Mouse (Mus musculus) intestine, embryonic 16.5 days (tissue): ENCODE measurements around the gene Rec114. TPM values are rescaled to one million over a fixed set of nuclear protein-coding genes. Genes with fewer than 3 reads are reported as not detected.

Experiments used
- ATAC-seq: fragments of 200-750 bp; cut with Nextera tagmentation; 2 replicates; pipeline ENCODE4 v1.8.0; 2017; ENCODE audit warnings: moderate TSS enrichment, moderate library complexity
- H3K27ac ChIP-seq: fragments of 300-500 bp; sonication (generic); 2 replicates; pipeline ENCODE4 v1.5.1; 2014; ENCODE audit warnings: mild to moderate bottlenecking, low read length
- H3K27me3 ChIP-seq: fragments of 300-500 bp; sonication (generic); replicated peaks from 2 replicates; pipeline ENCODE4 v1.6.1; 2014; ENCODE audit warnings: low read length, control low read depth, mixed read lengths; ENCODE audit not compliant: control insufficient read depth, insufficient read depth
- H3K36me3 ChIP-seq: fragments of 300-500 bp; sonication (generic); 2 replicates; pipeline ENCODE4 v1.6.1; 2014; ENCODE audit warnings: low read length, control low read depth; ENCODE audit not compliant: control insufficient read depth, insufficient read depth
- H3K4me1 ChIP-seq: fragments of 300-500 bp; sonication (generic); 2 replicates; pipeline ENCODE4 v1.6.1; 2014; ENCODE audit warnings: low read length, control low read depth, mixed read lengths; ENCODE audit not compliant: control insufficient read depth, insufficient read depth
- H3K4me2 ChIP-seq: fragments of 300-500 bp; sonication (generic); 2 replicates; pipeline ENCODE4 v1.6.1; 2014; ENCODE audit warnings: low read depth, low read length, control low read depth
- H3K4me3 ChIP-seq: fragments of 300-500 bp; sonication (generic); 2 replicates; pipeline ENCODE4 v1.5.1; 2014; ENCODE audit warnings: mild to moderate bottlenecking, low read length
- H3K9ac ChIP-seq: fragments of 300-500 bp; sonication (generic); 2 replicates; pipeline ENCODE4 v1.6.1; 2014; ENCODE audit warnings: low read depth, low read length
- H3K9me3 ChIP-seq: fragments of 300-500 bp; sonication (generic); 2 replicates; pipeline ENCODE4 v1.6.1; 2016; ENCODE audit warnings: low read length, control low read depth; ENCODE audit not compliant: control insufficient read depth
- WGBS: fragments of 180-500 bp; shearing (Covaris S2); extraction: QIAGEN DNeasy Blood & Tissue Kit; methylation state at CpG from one replicate; pipeline ENCODE4 v1.1.7; 2014; 5-methylcytosine and 5-hydroxymethylcytosine counted together
- polyA plus RNA-seq: library from polyadenylated mRNA; unstranded; fragments of >200 nt; fragmentation: Nextera tagmentation; extraction: Ambion mirVana; gene quantifications from 2 replicates; pipeline ENCODE4 v1.2.1, GENCODE M21; 2015

Rec114 gene
- polyA plus RNA-seq, 1 experiment from 2014 or later, result 1.4 TPM

DNA sequence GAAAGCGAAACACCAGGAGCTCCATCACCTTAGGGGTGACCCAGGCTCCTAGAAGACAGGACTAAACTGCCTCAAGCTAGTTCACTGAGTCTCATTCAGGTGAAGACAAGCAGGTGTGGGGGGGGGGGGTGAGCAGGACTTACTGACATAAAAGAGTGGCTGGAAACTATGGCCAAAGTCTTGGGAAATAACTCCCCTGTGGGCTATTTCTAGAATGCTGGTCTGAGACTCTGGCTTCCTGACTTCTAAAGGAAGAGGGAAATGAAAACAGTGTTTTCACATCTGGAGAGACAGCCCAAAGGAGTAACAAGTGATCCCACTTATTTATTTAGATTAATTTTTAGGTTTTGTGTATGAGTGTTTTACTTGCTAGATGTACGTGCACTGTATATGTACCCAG is 42.0 kb downstream of the Rec114 start:
- ATAC-seq, result no peak
- 77% methylated on average over 2 of the region's 2 CpGs for WGBS

DNA sequence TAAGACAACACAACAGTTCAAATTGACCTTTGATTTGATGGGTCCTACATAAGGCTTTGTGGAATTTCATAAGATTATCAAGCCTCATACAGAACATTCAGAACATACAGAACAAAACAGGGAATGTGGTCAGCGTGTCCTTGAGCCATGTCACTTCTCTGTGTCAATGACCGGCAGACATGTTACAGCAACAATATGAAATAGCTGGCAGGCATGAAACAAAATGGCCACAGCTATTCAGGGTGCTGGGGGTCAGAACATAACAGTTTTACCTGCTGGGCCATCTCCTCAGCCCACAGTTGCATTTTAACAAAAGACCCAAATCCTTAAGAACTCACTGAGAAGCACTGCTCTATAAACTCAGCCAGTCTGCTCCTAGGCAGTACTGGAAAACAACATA is 45.3 kb downstream of the Rec114 start:
- no peaks in the 10 kb centered on the region for H3K27me3 ChIP-seq

More for the DNA sequence above, 42.0 kb downstream of the Rec114 start:
- H3K36me3 ChIP-seq, result no peaks in the 10 kb centered on the region
- H3K9ac ChIP-seq, result no peak overlapping the region
- no peak overlapping the region for H3K27ac ChIP-seq
- H3K4me1 ChIP-seq, result no peaks in the 10 kb centered on the region
- no peaks in the 10 kb centered on the region for H3K27me3 ChIP-seq
- no peak overlapping the region for H3K4me2 ChIP-seq
- no peak overlapping the region for H3K4me3 ChIP-seq
- H3K9me3 ChIP-seq, result no peaks in the 10 kb centered on the region

DNA sequence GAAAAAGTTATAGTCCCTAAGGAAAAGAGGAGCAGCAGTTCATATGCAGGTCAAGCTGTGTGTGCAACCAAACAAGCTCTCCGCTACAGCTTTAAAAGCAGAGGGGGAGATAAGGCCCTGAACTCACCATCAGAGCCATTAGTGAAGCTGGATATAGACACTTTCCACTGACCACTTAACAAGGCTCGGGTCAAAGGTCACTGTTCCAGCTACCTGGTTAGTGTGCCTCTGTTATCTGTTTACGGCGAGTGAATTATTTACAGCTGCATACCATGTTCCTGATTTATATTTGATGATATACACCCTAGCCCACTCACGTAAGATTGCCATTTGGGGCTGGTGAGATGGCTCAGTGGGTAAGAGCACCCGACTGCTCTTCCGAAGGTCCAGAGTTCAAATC is 52.3 kb downstream of the Rec114 start:
- Histone ChIP-seq H3K27me3 (no peaks in the 10 kb centered on the region), H3K4me3 (no peak overlapping the region), H3K27ac (no peak overlapping the region), H3K9me3 (no peaks in the 10 kb centered on the region), H3K9ac (no peak overlapping the region), H3K4me2 (no peak overlapping the region), H3K4me1 (no peaks in the 10 kb centered on the region), H3K36me3 (no peaks in the 10 kb centered on the region)
- ATAC-seq, result no peak
- 56% methylated on average over 7 of the region's 7 CpGs for WGBS

More for the DNA sequence above, 45.3 kb downstream of the Rec114 start:
- Histone ChIP-seq H3K9ac (no peak overlapping the region), H3K4me3 (no peak overlapping the region), H3K4me2 (no peak overlapping the region), H3K27ac (no peak overlapping the region), H3K36me3 (no peaks in the 10 kb centered on the region), H3K4me1 (no peaks in the 10 kb centered on the region), H3K9me3 (no peaks in the 10 kb centered on the region)
- WGBS, result 94% methylated on average over 2 of the region's 2 CpGs
- ATAC-seq, result no peak

DNA sequence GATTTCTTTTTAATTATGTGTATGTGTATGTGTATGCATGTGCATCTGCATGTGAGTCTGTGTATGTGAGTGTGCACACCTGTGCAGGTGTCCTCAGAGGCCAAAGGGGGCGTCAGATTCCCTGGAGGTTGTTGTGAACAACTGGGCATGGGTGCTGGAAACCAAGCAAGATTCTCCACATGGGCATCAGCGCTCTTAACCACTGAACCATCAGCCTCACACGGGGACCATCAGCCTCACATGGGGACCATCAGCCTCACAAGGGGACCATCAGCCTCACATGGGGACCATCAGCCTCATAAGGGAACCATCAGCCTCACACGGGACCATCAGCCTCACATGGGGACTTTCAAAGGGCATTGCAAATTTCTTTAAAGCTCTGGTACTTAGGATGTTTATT is 53.1 kb downstream of the Rec114 start:
- ATAC-seq, result no peak
- 79% methylated on average over 4 of the region's 4 CpGs for WGBS

DNA sequence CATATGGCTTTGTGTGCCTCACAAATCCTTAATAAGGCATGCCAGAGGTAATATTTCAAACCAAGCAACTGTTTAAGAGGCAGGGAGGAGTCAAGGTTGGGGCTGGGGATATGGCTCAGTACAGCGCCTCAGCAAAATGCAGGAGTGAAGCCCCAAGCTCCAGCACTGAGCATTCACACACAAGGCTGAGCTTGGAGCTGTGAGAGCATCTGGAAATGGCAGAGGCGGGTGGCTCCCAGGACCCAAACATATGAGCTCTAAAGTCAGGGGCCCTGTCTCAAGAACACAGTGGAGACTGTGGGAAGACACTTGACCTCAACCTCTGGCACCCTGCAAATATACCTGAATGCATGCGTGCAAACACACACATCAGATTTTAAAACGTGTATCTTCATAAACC is 55.7 kb downstream of the Rec114 start:
- no peaks in the 10 kb centered on the region for H3K36me3 ChIP-seq
- H3K9me3 ChIP-seq, result no peaks in the 10 kb centered on the region
- no peak overlapping the region for H3K9ac ChIP-seq
- H3K27me3 ChIP-seq, result no peaks in the 10 kb centered on the region
- 79% methylated on average over 4 of the region's 4 CpGs for WGBS
- no peak overlapping the region for H3K4me3 ChIP-seq
- H3K4me2 ChIP-seq, result no peak overlapping the region
- H3K4me1 ChIP-seq, result no peaks in the 10 kb centered on the region
- no peak overlapping the region for H3K27ac ChIP-seq
- ATAC-seq, result no peak

More for the DNA sequence above, 53.1 kb downstream of the Rec114 start:
- Histone ChIP-seq H3K27me3 (no peaks in the 10 kb centered on the region), H3K4me1 (no peaks in the 10 kb centered on the region), H3K27ac (no peak overlapping the region), H3K36me3 (no peaks in the 10 kb centered on the region), H3K9ac (no peak overlapping the region), H3K4me2 (no peak overlapping the region), H3K4me3 (no peak overlapping the region), H3K9me3 (no peaks in the 10 kb centered on the region)

DNA sequence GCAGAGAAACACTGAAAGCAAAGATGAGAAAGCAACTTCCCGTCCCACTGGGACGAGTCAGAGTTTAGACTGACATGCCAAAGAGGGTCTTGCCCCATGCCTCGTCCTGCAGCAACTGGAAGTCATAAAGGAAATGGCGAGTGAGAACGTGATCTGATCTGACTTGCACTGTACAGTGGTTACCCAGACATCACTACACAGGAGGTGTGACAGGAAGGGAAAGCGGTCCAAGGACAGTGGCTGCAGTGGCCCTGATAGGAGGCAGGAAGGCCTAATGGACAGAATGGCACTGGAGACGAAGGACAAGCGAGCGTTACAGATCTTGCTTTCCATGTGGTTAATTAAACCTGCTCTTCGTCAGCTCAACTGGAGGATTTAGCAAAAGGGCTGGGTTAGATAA is 58.5 kb downstream of the Rec114 start:
- no peaks in the 10 kb centered on the region for H3K36me3 ChIP-seq
- no peaks in the 10 kb centered on the region for H3K9me3 ChIP-seq
- ATAC-seq, result no peak
- WGBS, result 82% methylated on average over 10 of the region's 10 CpGs
- H3K4me2 ChIP-seq, result no peak overlapping the region
- H3K9ac ChIP-seq, result no peak overlapping the region
- no peak overlapping the region for H3K4me3 ChIP-seq
- H3K27ac ChIP-seq, result no peak overlapping the region
- no peaks in the 10 kb centered on the region for H3K4me1 ChIP-seq
- H3K27me3 ChIP-seq, result no peaks in the 10 kb centered on the region

DNA sequence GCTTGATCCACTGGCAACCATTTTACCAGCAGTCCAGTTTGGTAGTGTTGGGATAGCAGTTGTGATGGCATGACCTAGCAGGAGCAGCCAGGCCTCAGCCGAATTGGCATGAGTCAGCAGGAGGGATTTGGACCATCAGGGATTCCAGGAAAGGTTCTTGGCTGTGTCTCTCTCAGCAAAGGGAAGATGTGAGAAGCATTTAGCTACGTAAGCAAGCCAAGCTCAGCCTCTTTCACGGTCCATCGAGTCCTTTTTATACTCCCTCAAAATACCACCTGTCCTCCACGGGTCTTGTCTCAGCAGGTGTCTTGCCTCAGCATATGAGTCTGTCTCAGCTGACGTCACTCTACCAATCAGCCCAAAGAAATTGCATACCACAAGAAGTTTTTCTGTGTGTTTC is 60.4 kb downstream of the Rec114 start:
- WGBS, result 65% methylated on average over 6 of the region's 6 CpGs
- Histone ChIP-seq H3K4me2 (no peak overlapping the region), H3K4me3 (no peak overlapping the region), H3K4me1 (no peaks in the 10 kb centered on the region), H3K9me3 (no peaks in the 10 kb centered on the region), H3K27me3 (no peaks in the 10 kb centered on the region), H3K27ac (no peak overlapping the region), H3K36me3 (no peaks in the 10 kb centered on the region), H3K9ac (no peak overlapping the region)
- no peak for ATAC-seq

DNA sequence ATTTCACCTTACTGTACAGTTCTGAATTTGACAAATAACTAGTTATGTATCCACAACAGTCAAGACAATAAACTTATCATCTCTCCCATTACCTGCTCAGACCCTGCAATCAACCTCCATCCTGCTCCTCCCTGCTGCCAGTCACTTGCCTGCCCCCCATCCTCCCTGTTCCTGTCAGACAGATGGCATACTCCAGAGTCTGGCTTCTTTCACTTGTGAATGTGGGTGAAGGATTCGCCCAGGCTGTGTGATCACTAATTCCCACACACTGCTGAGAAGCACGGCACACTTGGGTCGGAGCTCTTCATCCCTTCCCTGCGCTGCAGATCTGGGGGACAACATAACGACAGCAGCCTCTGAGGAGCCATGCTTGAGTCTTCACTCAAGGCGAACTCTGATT is 61.7 kb downstream of the Rec114 start:
- 45% methylated on average over 6 of the region's 6 CpGs for WGBS
- Histone ChIP-seq H3K27me3 (no peaks in the 10 kb centered on the region), H3K4me2 (no peak overlapping the region), H3K4me1 (no peaks in the 10 kb centered on the region), H3K9me3 (no peaks in the 10 kb centered on the region), H3K36me3 (no peaks in the 10 kb centered on the region), H3K4me3 (no peak overlapping the region), H3K9ac (no peak overlapping the region), H3K27ac (no peak overlapping the region)
- ATAC-seq, result no peak

- ATAC-seq, result no peak
Observed at GRCm38 (mm10) chr9:58681411-58681810, 62.4 kb downstream of the Rec114 start.

GRCm38 (mm10) chr9:58675371-58675770 is 68.4 kb downstream of the Rec114 start:
- ATAC-seq, result no peak
- Histone ChIP-seq H3K27ac (no peak overlapping the region), H3K27me3 (no peaks in the 10 kb centered on the region), H3K9ac (no peak overlapping the region), H3K4me2 (no peak overlapping the region), H3K36me3 (no peaks in the 10 kb centered on the region), H3K9me3 (no peaks in the 10 kb centered on the region), H3K4me3 (no peak overlapping the region), H3K4me1 (no peaks in the 10 kb centered on the region)
- 54% methylated on average over 6 of the region's 6 CpGs for WGBS

More at GRCm38 (mm10) chr9:58681411-58681810, 62.4 kb downstream of the Rec114 start:
- WGBS, result 69% methylated on average over 2 of the region's 2 CpGs
- Histone ChIP-seq H3K27ac (no peak overlapping the region), H3K9me3 (no peaks in the 10 kb centered on the region), H3K4me3 (no peak overlapping the region), H3K36me3 (no peaks in the 10 kb centered on the region), H3K27me3 (no peaks in the 10 kb centered on the region), H3K4me2 (no peak overlapping the region), H3K4me1 (no peaks in the 10 kb centered on the region), H3K9ac (no peak overlapping the region)
